Mouse (Mus musculus) olfactory bulb, adult 2 months (tissue): ENCODE measurements around the gene Polh.

Source experiments
- CTCF ChIP-seq: fragments of 200-500 bp; IDR thresholded peaks from 2 replicates; pipeline ENCODE4 v1.5.1; 2012; ENCODE audit warnings: low read depth, mild to moderate bottlenecking, low read length, moderate library complexity; ENCODE audit not compliant: insufficient read depth
- POLR2A ChIP-seq: fragments of 200-500 bp; IDR thresholded peaks from 2 replicates; pipeline ENCODE4 v1.6.1; 2012; ENCODE audit warnings: mild to moderate bottlenecking, low read depth, low read length, moderate library complexity; ENCODE audit not compliant: insufficient read depth

DNA sequence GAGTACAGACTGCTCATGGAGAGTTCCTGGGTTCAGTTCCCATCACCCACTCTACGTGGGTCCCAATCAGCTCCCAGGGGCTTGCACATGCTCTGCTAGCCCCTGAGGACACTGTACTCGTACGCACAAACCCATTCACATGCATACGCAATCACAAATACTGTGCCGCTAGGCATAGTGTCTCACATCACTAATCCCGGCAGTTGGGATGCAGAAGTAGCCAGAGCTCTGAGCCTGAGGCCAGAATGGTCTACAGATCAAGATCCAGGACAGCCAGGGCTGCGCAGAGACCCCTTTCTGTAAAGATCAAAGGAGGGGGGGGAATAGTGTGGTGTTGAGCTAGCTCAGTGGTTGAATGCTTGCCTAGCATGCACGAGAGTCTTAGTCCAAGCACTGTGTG is 45.3 kb downstream of the Polh start:
- TF ChIP-seq CTCF = no peak
- no peak for TF ChIP-seq POLR2A
